Mouse (Mus musculus) embryonic stem cell, embryonic (primary cell): ENCODE measurements around the gene Zbed3.

Experiments used
- CTCF ChIA-PET, 4 experiments: fragments of 300-600 bp in 2 of 4; fragments of 350-600 bp in 2 of 4; sonication (Branson Sonifier 250); formaldehyde crosslinking; loops; one replicate each; lab custom pipeline; 2022; ENCODE audit warnings: inconsistent platforms in 2 of 4; lab: Charles Lee
- POLR2A ChIA-PET, 4 experiments: fragments of 300-600 bp in 2 of 4; fragments of 350-600 bp in 2 of 4; sonication (Branson Sonifier 250); formaldehyde crosslinking; loops; one replicate each; lab custom pipeline; 2022; ENCODE audit warnings: antibody characterized with exemption in 4 of 4, inconsistent platforms in 1 of 4; lab: Charles Lee

Gene Zbed3

GRCm38 (mm10) chr13:95326611-95327344, 3.4 kb downstream of the Zbed3 start:
- CTCF ChIA-PET = interaction anchor here (0.7 to 2.9 kb wide), 7 partner anchors 9 to 1913 kb away, joined by 3 to 13 read pairs (median 4); partner anchors contain the start of gene Wdr41 (in 1 of the 4)
- POLR2A ChIA-PET = interaction anchor here (0.6 to 7.2 kb wide), 21 partner anchors 9 to 562 kb away, joined by 3 to 54 read pairs (median 4); partner anchors contain the start of genes Aggf1 (in 2 of the 4), F2r (in 1 of the 4) and Wdr41 (in 1 of the 4)

GRCm38 (mm10) chr13:95327345-95327741, 3.9 kb downstream of the Zbed3 start:
- POLR2A ChIA-PET = interaction anchor here (0.6 to 7.2 kb wide), 18 partner anchors 9 to 1110 kb away, joined by 3 to 54 read pairs (median 4); partner anchors contain the start of genes Aggf1 (in 2 of the 4) and F2r (in 1 of the 4)

GRCm38 (mm10) chr13:95328767-95329166, 5.4 kb downstream of the Zbed3 start:
- CTCF ChIA-PET = no interaction called here
- POLR2A ChIA-PET = interaction anchor here in 2 of 4 experiments (0.6 to 7.2 kb wide), 6 partner anchors 9 to 1862 kb away, joined by 5 to 54 read pairs (median 5); partner anchors contain the start of gene Aggf1 (in 1 of the 2)

More at GRCm38 (mm10) chr13:95327345-95327741, 3.9 kb downstream of the Zbed3 start:
- CTCF ChIA-PET = interaction anchor here (0.6 to 2.9 kb wide), 8 partner anchors 9 to 1913 kb away, joined by 3 to 13 read pairs (median 4); no protein-coding TSS in a partner anchor

GRCm38 (mm10) chr13:95330507-95330906, 7.1 kb downstream of the Zbed3 start:
- ChIA-PET CTCF (interaction anchor here in 2 of 4 experiments (0.8 to 1.4 kb wide), 3 partner anchors 12 to 17 kb away, joined by 3 to 10 read pairs (median 3); no protein-coding TSS in a partner anchor), POLR2A (interaction anchor here in 1 of 4 experiments (7.2 kb wide), 1 partner anchor 11 kb away, joined by 54 read pairs; no protein-coding TSS in a partner anchor)

GRCm38 (mm10) chr13:95332086-95332899, 8.9 kb downstream of the Zbed3 start:
- POLR2A ChIA-PET = interaction anchor here in 2 of 4 experiments (0.8 to 1.6 kb wide), 5 partner anchors 9 to 43 kb away, joined by 3 to 5 read pairs (median 3); partner anchors contain the start of genes Aggf1 (in 1 of the 2) and Zbed3 (in 1 of the 2)

GRCm38 (mm10) chr13:95336122-95336677, 12.8 kb downstream of the Zbed3 start:
- ChIA-PET CTCF (interaction anchor here in 3 of 4 experiments (0.6 to 2.8 kb wide), 9 partner anchors 9 to 360 kb away, joined by 3 to 19 read pairs (median 6); partner anchors contain the start of gene Wdr41 (in 1 of the 3)), POLR2A (interaction anchor here (0.8 to 2.2 kb wide), 11 partner anchors 9 to 553 kb away, joined by 3 to 22 read pairs (median 4); partner anchors contain the start of genes Wdr41 (in 2 of the 4) and Aggf1 (in 1 of the 4))

More at GRCm38 (mm10) chr13:95332086-95332899, 8.9 kb downstream of the Zbed3 start:
- CTCF ChIA-PET = interaction anchor here in 1 of 4 experiments (0.6 kb wide), 1 partner anchor 41 kb away, joined by 3 read pairs; no protein-coding TSS in a partner anchor

- CTCF ChIA-PET = no interaction called here
- POLR2A ChIA-PET = interaction anchor here in 2 of 4 experiments (0.6 to 7.6 kb wide), 3 partner anchors 16 to 32 kb away, joined by 3 to 54 read pairs (median 3); no protein-coding TSS in a partner anchor
Measured at GRCm38 (mm10) chr13:95343470-95343869, 20.1 kb downstream of the Zbed3 start.

- ChIA-PET CTCF (interaction anchor here in 3 of 4 experiments (1.1 to 4.1 kb wide), 6 partner anchors 9 to 328 kb away, joined by 3 to 19 read pairs (median 12); no protein-coding TSS in a partner anchor), POLR2A (interaction anchor here in 1 of 4 experiments (0.5 to 1.4 kb wide), 5 partner anchors 10 to 321 kb away, joined by 3 to 6 read pairs (median 3); partner anchors contain the start of gene Aggf1)
Measured at GRCm38 (mm10) chr13:95345869-95346268, 22.5 kb downstream of the Zbed3 start.

GRCm38 (mm10) chr13:95347018-95347696, 23.7 kb downstream of the Zbed3 start:
- ChIA-PET CTCF (interaction anchor here (0.6 to 4.1 kb wide), 20 partner anchors 11 to 928 kb away, joined by 3 to 19 read pairs (median 4); partner anchors contain the start of genes Pde8b (in 1 of the 4) and Wdr41 (in 1 of the 4)), POLR2A (interaction anchor here in 1 of 4 experiments (1.2 to 1.4 kb wide), 2 partner anchors 12 to 28 kb away, joined by 3 to 6 read pairs; partner anchors contain the start of gene Aggf1)

- ChIA-PET POLR2A (interaction anchor here in 1 of 4 experiments (0.8 to 1.2 kb wide), 2 partner anchors 10 to 12 kb away, joined by 3 read pairs; no protein-coding TSS in a partner anchor), CTCF (interaction anchor here in 2 of 4 experiments (1.1 to 4.1 kb wide), 3 partner anchors 12 to 240 kb away, joined by 3 to 19 read pairs (median 4); partner anchors contain the start of gene Pde8b (in 1 of the 2))
Measured at GRCm38 (mm10) chr13:95348476-95348875, 25.1 kb downstream of the Zbed3 start.

GRCm38 (mm10) chr13:95358223-95358622, 34.8 kb downstream of the Zbed3 start:
- POLR2A ChIA-PET = interaction anchor here in 1 of 4 experiments (1.0 kb wide), 1 partner anchor 167 kb away, joined by 3 read pairs; the partner anchor contains the start of gene F2rl1
- CTCF ChIA-PET = no interaction called here

- CTCF ChIA-PET = no interaction called here
Measured at GRCm38 (mm10) chr13:95363440-95363839, 40.0 kb downstream of the Zbed3 start.

GRCm38 (mm10) chr13:95366356-95366755, 42.9 kb downstream of the Zbed3 start:
- POLR2A ChIA-PET = interaction anchor here in 1 of 4 experiments (0.8 to 1.4 kb wide), 2 partner anchors 9 to 41 kb away, joined by 4 read pairs; partner anchors contain the start of gene Aggf1

More at GRCm38 (mm10) chr13:95363440-95363839, 40.0 kb downstream of the Zbed3 start:
- POLR2A ChIA-PET = interaction anchor here in 2 of 4 experiments (0.9 to 1.5 kb wide), 4 partner anchors 8 to 12 kb away, joined by 3 to 4 read pairs (median 3); partner anchors contain the start of gene Aggf1 (in 1 of the 2)

GRCm38 (mm10) chr13:95374701-95375553, 51.5 kb downstream of the Zbed3 start, which contains the start of gene Aggf1:
Gene Aggf1 (minus strand): TSS chr13:95375352.
- POLR2A ChIA-PET = interaction anchor here in 3 of 4 experiments (0.5 to 2.8 kb wide), 42 partner anchors 8 to 1279 kb away, joined by 3 to 19 read pairs (median 4); partner anchors contain the start of genes Crhbp (in 1 of the 3), F2r (in 1 of the 3) and Wdr41 (in 1 of the 3)
- CTCF ChIA-PET = interaction anchor here (0.6 to 1.0 kb wide), 6 partner anchors 13 to 1176 kb away, joined by 3 to 11 read pairs (median 4); no protein-coding TSS in a partner anchor

More at GRCm38 (mm10) chr13:95366356-95366755, 42.9 kb downstream of the Zbed3 start:
- CTCF ChIA-PET = no interaction called here

- POLR2A ChIA-PET = interaction anchor here in 3 of 4 experiments (0.5 to 2.8 kb wide), 39 partner anchors 9 to 534 kb away, joined by 3 to 19 read pairs (median 4); partner anchors contain the start of genes Crhbp (in 1 of the 3), F2r (in 1 of the 3) and Wdr41 (in 1 of the 3)
- CTCF ChIA-PET = interaction anchor here in 2 of 4 experiments (0.5 to 1.0 kb wide), 5 partner anchors 12 to 1177 kb away, joined by 3 to 5 read pairs (median 4); no protein-coding TSS in a partner anchor
Measured at GRCm38 (mm10) chr13:95375554-95375914, 52.1 kb downstream of the Zbed3 start.
